Mouse (Mus musculus) limb, embryonic 14.5 days (tissue): ENCODE measurements at regions not wholly inside any gene's neighbourhood (a gene's known extent, or its start where the extent isn't known, plus 50 kb on each side); places are given as distances from the start of the nearest gene placed in this dataset.

Source experiments
- ATAC-seq: fragments of 200-750 bp; cut with Nextera tagmentation; 2 replicates; pipeline ENCODE4 v1.8.0; 2017; ENCODE audit warnings: low read depth, moderate number of reproducible peaks, moderate TSS enrichment; ENCODE audit not compliant: low FRiP score
- DNase-seq: peaks from one replicate; pipeline ENCODE4 v3.0.0-alpha.2; 2015; ENCODE audit warnings: low spot score
- H3K27ac ChIP-seq: fragments of 300-500 bp; sonication (generic); replicated peaks from 2 replicates; pipeline ENCODE4 v1.5.1; 2014; ENCODE audit warnings: low read depth, mild to moderate bottlenecking, low read length, moderate library complexity, mixed read lengths
- H3K27me3 ChIP-seq: fragments of 300-500 bp; sonication (generic); 2 replicates; pipeline ENCODE4 v1.6.1; 2014; ENCODE audit warnings: low read length, mixed read lengths; ENCODE audit not compliant: control insufficient read depth, insufficient read depth
- H3K36me3 ChIP-seq: fragments of 300-500 bp; sonication (generic); 2 replicates; pipeline ENCODE4 v1.6.1; 2014; ENCODE audit warnings: mild to moderate bottlenecking, low read length, moderate library complexity, mixed read lengths; ENCODE audit not compliant: control insufficient read depth, insufficient read depth
- H3K4me1 ChIP-seq: fragments of 300-500 bp; sonication (generic); 2 replicates; pipeline ENCODE4 v1.6.1; 2014; ENCODE audit warnings: antibody characterized with exemption, low read length, mixed read lengths; ENCODE audit not compliant: control insufficient read depth, insufficient read depth
- H3K4me2 ChIP-seq: fragments of 300-500 bp; sonication (generic); replicated peaks from 2 replicates; pipeline ENCODE4 v1.6.1; 2014; ENCODE audit warnings: low read depth, mild to moderate bottlenecking, low read length, moderate library complexity; ENCODE audit not compliant: severe bottlenecking
- H3K4me3 ChIP-seq: fragments of 300-500 bp; sonication (generic); replicated peaks from 2 replicates; pipeline ENCODE4 v1.5.1; 2014; ENCODE audit warnings: low read length
- H3K9ac ChIP-seq: fragments of 300-500 bp; sonication (generic); 2 replicates; pipeline ENCODE4 v1.6.1; 2014; ENCODE audit warnings: mild to moderate bottlenecking, low read depth, low read length, moderate library complexity; ENCODE audit not compliant: severe bottlenecking
- H3K9me3 ChIP-seq: fragments of 300-500 bp; sonication (generic); 2 replicates; pipeline ENCODE4 v1.6.1; 2016; ENCODE audit warnings: low read length; ENCODE audit not compliant: control insufficient read depth
- POLR2A ChIP-seq: fragments of 200-500 bp; IDR thresholded peaks from 2 replicates; pipeline ENCODE4 v1.8.0; 2012; ENCODE audit warnings: inconsistent platforms, mild to moderate bottlenecking, moderate library complexity, borderline replicate concordance; ENCODE audit not compliant: insufficient read depth, insufficient read length; ENCODE audit errors: extremely low read depth
- WGBS: fragments of 180-500 bp; shearing (Covaris S2); extraction: QIAGEN DNeasy Blood & Tissue Kit; methylation state at CpG from one replicate; pipeline ENCODE4 v1.1.7; 2014; 5-methylcytosine and 5-hydroxymethylcytosine counted together

GRCm38 (mm10) chr1:73083396-73083795 is 67.7 kb upstream of the Tnp1 start:
- Histone ChIP-seq H3K4me3 (no peak overlapping the region), H3K27ac (no peak overlapping the region), H3K4me2 (no peak overlapping the region), H3K27me3 (no peaks in the 10 kb centered on the region), H3K4me1 (peaks cover 4% of the 10 kb centered on the region), H3K9ac (no peak overlapping the region), H3K9me3 (no peaks in the 10 kb centered on the region), H3K36me3 (no peaks in the 10 kb centered on the region)
- TF ChIP-seq POLR2A, result no peak
- WGBS, result 50% methylated on average over 3 of the region's 3 CpGs
- no peak for ATAC-seq
- DNase-seq, result no peak

GRCm38 (mm10) chr1:73079518-73079917 is 63.8 kb upstream of the Tnp1 start:
- H3K4me2 ChIP-seq, result no peak overlapping the region
- TF ChIP-seq POLR2A, result no peak
- H3K27me3 ChIP-seq, result no peaks in the 10 kb centered on the region
- no peak for DNase-seq
- no peak overlapping the region for H3K9ac ChIP-seq
- H3K27ac ChIP-seq, result no peak overlapping the region
- no peaks in the 10 kb centered on the region for H3K9me3 ChIP-seq
- H3K4me3 ChIP-seq, result no peak overlapping the region
- 80% methylated on average over 2 of the region's 2 CpGs for WGBS
- no peak for ATAC-seq
- H3K4me1 ChIP-seq, result no peaks in the 10 kb centered on the region
- no peaks in the 10 kb centered on the region for H3K36me3 ChIP-seq

GRCm38 (mm10) chr1:73077156-73077555 is 61.4 kb upstream of the Tnp1 start:
- H3K4me3 ChIP-seq, result no peak overlapping the region
- ATAC-seq (no peak), DNase-seq (no peak)
- TF ChIP-seq POLR2A, result no peak
- 84% methylated on average over 4 of the region's 4 CpGs for WGBS
- H3K9me3 ChIP-seq, result no peaks in the 10 kb centered on the region
- H3K36me3 ChIP-seq, result no peaks in the 10 kb centered on the region
- H3K27ac ChIP-seq, result no peak overlapping the region
- no peak overlapping the region for H3K4me2 ChIP-seq
- H3K9ac ChIP-seq, result no peak overlapping the region
- no peaks in the 10 kb centered on the region for H3K27me3 ChIP-seq
- no peaks in the 10 kb centered on the region; the same call in 1 of the 2 replicates for H3K4me1 ChIP-seq

- H3K4me2 ChIP-seq, result no peak overlapping the region
- no peaks in the 10 kb centered on the region for H3K27me3 ChIP-seq
- H3K9me3 ChIP-seq, result no peaks in the 10 kb centered on the region
- no peaks in the 10 kb centered on the region; the same call in 1 of the 2 replicates for H3K4me1 ChIP-seq
- DNase-seq (no peak), ATAC-seq (no peak)
- TF ChIP-seq POLR2A, result no peak
- 89% methylated on average over 6 of the region's 6 CpGs for WGBS
- no peaks in the 10 kb centered on the region for H3K36me3 ChIP-seq
- no peak overlapping the region for H3K27ac ChIP-seq
- no peak overlapping the region for H3K9ac ChIP-seq
- no peak overlapping the region for H3K4me3 ChIP-seq
These were observed 60.1 kb upstream of the Tnp1 start for GRCm38 (mm10) chr1:73075699-73076373.

- TF ChIP-seq POLR2A, result no peak
- Histone ChIP-seq H3K36me3 (no peaks in the 10 kb centered on the region), H3K9me3 (no peaks in the 10 kb centered on the region), H3K27me3 (no peaks in the 10 kb centered on the region), H3K4me3 (no peak overlapping the region), H3K4me2 (no peak overlapping the region), H3K27ac (no peak overlapping the region), H3K9ac (no peak overlapping the region), H3K4me1 (peaks cover 1% of the 10 kb centered on the region; the same call in 1 of the 2 replicates)
- DNase-seq, result no peak
- no peak for ATAC-seq
- 55% methylated on average over 2 of the region's 2 CpGs for WGBS
These were observed 59.5 kb upstream of the Tnp1 start for GRCm38 (mm10) chr1:73075159-73075558.

GRCm38 (mm10) chr1:73074525-73074924 is 58.8 kb upstream of the Tnp1 start:
- no peak for ATAC-seq
- WGBS, result 79% methylated on average over 3 of the region's 3 CpGs
- no peak for DNase-seq

More at GRCm38 (mm10) chr1:73074525-73074924, 58.8 kb upstream of the Tnp1 start:
- no peaks in the 10 kb centered on the region for H3K27me3 ChIP-seq
- H3K4me3 ChIP-seq, result no peak overlapping the region
- H3K9me3 ChIP-seq, result no peaks in the 10 kb centered on the region
- H3K4me2 ChIP-seq, result no peak overlapping the region
- TF ChIP-seq POLR2A, result no peak
- H3K36me3 ChIP-seq, result no peaks in the 10 kb centered on the region
- H3K27ac ChIP-seq, result no peak overlapping the region
- H3K4me1 ChIP-seq, result peaks cover 3% of the 10 kb centered on the region; the same call in 1 of the 2 replicates
- no peak overlapping the region for H3K9ac ChIP-seq
